Mouse (Mus musculus): Measurements from ENCODE around the gene Olfr180. TPM values are rescaled to one million over a fixed set of nuclear protein-coding genes. Genes with fewer than 3 reads are reported as not detected.

Gene Olfr180
- total RNA-seq (2015; ENCODE audit: low replicate concordance) (not detected in 2 replicates), total RNA-seq (2017; ENCODE audit: low replicate concordance) (not detected in 2 replicates)

- no peak for ATAC-seq (replicated peaks; ENCODE audit: low FRiP score, poor library complexity, severe bottlenecking)
Measured at GRCm38 (mm10) chr16:58929292-58929691, at the start of gene Olfr180. Gene Olfr180 (minus strand): TSS chr16:58929392.

DNA sequence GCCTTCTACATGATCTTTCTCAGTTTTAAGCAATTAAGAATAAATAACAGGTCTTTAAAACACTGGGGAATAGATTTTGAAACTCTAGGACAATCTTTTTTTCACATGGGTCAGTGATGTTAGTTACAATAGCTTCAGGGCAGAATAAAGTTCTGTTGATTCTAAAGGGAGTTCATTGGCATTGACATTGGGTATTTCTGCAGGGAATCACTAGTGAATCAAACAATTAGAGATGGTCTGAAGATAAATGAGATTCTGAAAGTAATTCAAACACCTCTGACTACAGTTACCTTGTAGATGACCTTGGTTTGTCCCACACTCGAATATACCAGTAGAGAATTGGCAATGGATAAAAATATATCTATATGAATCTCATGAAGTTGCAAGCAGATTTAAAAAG, 537 bp downstream of the Olfr180 start, which contains the start of gene Olfr181:
Gene Olfr181, minus strand, starts transcription at position 101 of the 400 bp plus-strand sequence.
- ATAC-seq (replicated peaks; ENCODE audit: low FRiP score, poor library complexity, severe bottlenecking), result no peak

GRCm38 (mm10) chr16:58891963-58892362, 37.2 kb downstream of the Olfr180 start, which contains the start of gene Olfr178:
Gene Olfr178 (minus strand): TSS chr16:58892063.
- no peak for ATAC-seq (replicated peaks; ENCODE audit: low FRiP score, poor library complexity, severe bottlenecking)

DNA sequence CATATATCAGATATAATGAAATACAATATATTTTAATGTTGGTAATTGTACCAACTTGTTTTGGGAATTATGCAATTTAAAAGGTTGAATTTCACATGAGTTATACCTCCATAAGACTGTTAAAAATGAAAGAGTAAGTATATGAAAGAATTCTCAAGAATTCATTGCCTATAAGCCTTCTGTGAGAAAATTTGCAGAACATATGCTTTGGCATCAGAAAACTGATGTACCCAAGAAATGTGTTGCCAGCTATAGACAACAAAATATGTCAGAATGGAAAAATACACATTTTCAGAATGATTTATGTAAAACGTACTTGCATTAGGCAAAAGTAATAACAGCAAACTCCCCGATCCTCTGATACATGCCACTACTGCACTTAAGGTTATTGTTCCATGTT, 44.8 kb downstream of the Olfr180 start:
- ATAC-seq (replicated peaks; ENCODE audit: low FRiP score, poor library complexity, severe bottlenecking), result no peak

- ATAC-seq (replicated peaks; ENCODE audit: low FRiP score, poor library complexity, severe bottlenecking), result no peak
Measured at GRCm38 (mm10) chr16:58874668-58875067, 54.5 kb downstream of the Olfr180 start, which contains the start of gene Olfr177. Gene Olfr177 (minus strand): TSS chr16:58874768.

Other genes with a start within 250 kb of the Olfr180 start
- gene Gpr15, start 210.3 kb downstream of the Olfr180 start, total RNA-seq (2015; ENCODE audit: low replicate concordance), result 1.1 TPM in 1 of 2 replicates, not detected in the other
- not detected in 2 replicates for gene Gpr15, start 210.3 kb downstream of the Olfr180 start, total RNA-seq (2017; ENCODE audit: low replicate concordance)
- 27.2 and 30.6 TPM in 2 replicates for gene Cldnd1, start 201.5 kb downstream of the Olfr180 start, total RNA-seq (2015; ENCODE audit: low replicate concordance)
- 15.5 and 16.9 TPM in 2 replicates for gene Cldnd1, start 201.5 kb downstream of the Olfr180 start, total RNA-seq (2017; ENCODE audit: low replicate concordance)
- gene Olfr172, start 166.2 kb downstream of the Olfr180 start, total RNA-seq (2015; ENCODE audit: low replicate concordance), result not detected in 2 replicates
- not detected in 2 replicates for gene Olfr172, start 166.2 kb downstream of the Olfr180 start, total RNA-seq (2017; ENCODE audit: low replicate concordance)
- not detected in 2 replicates for gene Olfr173, start 129.1 kb downstream of the Olfr180 start, total RNA-seq (2015; ENCODE audit: low replicate concordance)
- not detected in 2 replicates for gene Olfr173, start 129.1 kb downstream of the Olfr180 start, total RNA-seq (2017; ENCODE audit: low replicate concordance)
- gene Olfr175-ps1, start 102.6 kb downstream of the Olfr180 start, total RNA-seq (2015; ENCODE audit: low replicate concordance), result not detected in 2 replicates
- not detected in 2 replicates for gene Olfr175-ps1, start 102.6 kb downstream of the Olfr180 start, total RNA-seq (2017; ENCODE audit: low replicate concordance)
- gene Olfr177, start 54.6 kb downstream of the Olfr180 start, total RNA-seq (2015; ENCODE audit: low replicate concordance), result not detected in 2 replicates
- gene Olfr177, start 54.6 kb downstream of the Olfr180 start, total RNA-seq (2017; ENCODE audit: low replicate concordance), result not detected in 2 replicates
- not detected in 2 replicates for gene Olfr178, start 37.3 kb downstream of the Olfr180 start, total RNA-seq (2015; ENCODE audit: low replicate concordance)
- not detected in 2 replicates for gene Olfr178, start 37.3 kb downstream of the Olfr180 start, total RNA-seq (2017; ENCODE audit: low replicate concordance)
- not detected in 2 replicates for gene Olfr181, start 637 bp downstream of the Olfr180 start, total RNA-seq (2015; ENCODE audit: low replicate concordance)
- not detected in 2 replicates for gene Olfr181, start 637 bp downstream of the Olfr180 start, total RNA-seq (2017; ENCODE audit: low replicate concordance)
- not detected in 2 replicates for gene Olfr183, start 66.0 kb upstream of the Olfr180 start, total RNA-seq (2015; ENCODE audit: low replicate concordance)
- gene Olfr183, start 66.0 kb upstream of the Olfr180 start, total RNA-seq (2017; ENCODE audit: low replicate concordance), result not detected in 2 replicates
- not detected in 2 replicates for gene Olfr186, start 100.9 kb upstream of the Olfr180 start, total RNA-seq (2015; ENCODE audit: low replicate concordance)
- not detected in 2 replicates for gene Olfr186, start 100.9 kb upstream of the Olfr180 start, total RNA-seq (2017; ENCODE audit: low replicate concordance)
- not detected in 2 replicates for gene Olfr187, start 110.4 kb upstream of the Olfr180 start, total RNA-seq (2015; ENCODE audit: low replicate concordance)
- gene Olfr187, start 110.4 kb upstream of the Olfr180 start, total RNA-seq (2017; ENCODE audit: low replicate concordance), result not detected in 2 replicates
- gene Olfr190, start 148.6 kb upstream of the Olfr180 start, total RNA-seq (2015; ENCODE audit: low replicate concordance), result not detected in 2 replicates
- gene Olfr190, start 148.6 kb upstream of the Olfr180 start, total RNA-seq (2017; ENCODE audit: low replicate concordance), result not detected in 2 replicates
- gene Olfr191, start 160.4 kb upstream of the Olfr180 start, total RNA-seq (2015; ENCODE audit: low replicate concordance), result not detected in 2 replicates
- gene Olfr191, start 160.4 kb upstream of the Olfr180 start, total RNA-seq (2017; ENCODE audit: low replicate concordance), result not detected in 2 replicates
- gene Olfr193, start 182.5 kb upstream of the Olfr180 start, total RNA-seq (2015; ENCODE audit: low replicate concordance), result not detected in 2 replicates
- gene Olfr193, start 182.5 kb upstream of the Olfr180 start, total RNA-seq (2017; ENCODE audit: low replicate concordance), result not detected in 2 replicates
- not detected in 2 replicates for gene Olfr194, start 191.7 kb upstream of the Olfr180 start, total RNA-seq (2015; ENCODE audit: low replicate concordance)
- not detected in 2 replicates for gene Olfr194, start 191.7 kb upstream of the Olfr180 start, total RNA-seq (2017; ENCODE audit: low replicate concordance)
- not detected in 2 replicates for gene Olfr195, start 217.7 kb upstream of the Olfr180 start, total RNA-seq (2015; ENCODE audit: low replicate concordance)
- not detected in 2 replicates for gene Olfr195, start 217.7 kb upstream of the Olfr180 start, total RNA-seq (2017; ENCODE audit: low replicate concordance)
- gene Olfr196, start 241.1 kb upstream of the Olfr180 start, total RNA-seq (2015; ENCODE audit: low replicate concordance), result not detected in 2 replicates
- gene Olfr196, start 241.1 kb upstream of the Olfr180 start, total RNA-seq (2017; ENCODE audit: low replicate concordance), result not detected in 2 replicates